Mouse (Mus musculus) spleen, adult 12 weeks (tissue): ENCODE results near the gene C2cd4a.

Experiments used
- DNase-seq: peaks from one replicate; pipeline ENCODE4 v3.0.0; 2022; ENCODE audit warnings: low spot score

The C2cd4a gene

DNA sequence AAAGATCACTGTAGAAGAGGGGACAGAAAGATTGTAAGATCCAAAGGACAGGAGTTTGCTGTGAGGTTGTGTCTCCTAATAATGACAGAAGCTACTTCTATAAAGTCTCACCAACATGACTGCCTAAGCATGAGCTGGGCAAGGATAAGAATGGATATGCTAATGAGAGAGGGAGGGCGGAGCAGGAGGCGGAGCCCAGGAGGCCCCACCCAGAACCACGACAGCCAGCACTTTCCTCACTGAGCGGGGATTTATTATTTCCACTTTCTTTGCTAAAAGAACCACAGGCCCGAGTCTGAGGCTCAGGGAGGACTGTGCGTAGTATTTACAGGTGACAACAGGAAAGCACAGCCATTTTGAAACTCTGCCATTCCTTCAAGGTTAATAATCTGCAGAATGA is 44.5 kb downstream of the C2cd4a start:
- DNase-seq, result no peak

DNA sequence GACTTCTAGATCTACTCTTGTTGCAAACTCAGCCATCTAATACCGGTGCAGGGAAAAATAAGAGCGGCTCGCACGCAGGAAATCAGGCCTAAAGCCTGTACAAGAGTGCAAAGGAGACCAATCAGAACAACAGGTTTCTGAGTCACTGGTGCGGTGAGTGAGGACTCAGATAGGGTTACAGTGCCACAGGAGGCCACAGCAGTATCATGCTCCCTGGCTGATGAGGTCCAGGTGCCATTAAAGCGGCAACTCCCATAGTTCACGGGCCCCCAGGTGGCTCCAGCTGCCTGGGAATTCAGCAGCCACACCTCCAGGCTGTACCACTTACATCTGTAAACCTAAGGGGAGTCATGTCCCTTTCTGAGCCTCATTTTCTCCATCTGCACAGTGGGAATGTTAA is 45.8 kb downstream of the C2cd4a start:
- DNase-seq, result no peak

DNA sequence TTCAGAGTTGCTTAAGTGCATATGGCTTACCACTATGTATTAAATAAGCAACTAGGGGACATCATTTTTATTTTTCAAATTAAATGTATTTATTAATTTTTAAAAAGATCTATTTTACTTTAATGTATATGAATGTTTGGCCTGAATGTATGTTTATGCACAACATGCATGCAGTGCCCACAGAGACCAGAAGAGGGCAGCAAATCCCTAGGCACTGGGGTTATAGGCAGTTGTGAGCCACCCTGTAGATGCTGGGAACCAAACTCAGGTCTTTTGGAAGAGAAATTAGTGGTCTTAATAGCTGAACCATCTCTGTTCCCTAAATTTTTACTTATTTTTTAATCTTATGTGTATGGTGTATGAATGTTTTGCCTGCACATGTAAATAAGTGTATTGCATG is 48.2 kb downstream of the C2cd4a start:
- DNase-seq, result no peak

DNA sequence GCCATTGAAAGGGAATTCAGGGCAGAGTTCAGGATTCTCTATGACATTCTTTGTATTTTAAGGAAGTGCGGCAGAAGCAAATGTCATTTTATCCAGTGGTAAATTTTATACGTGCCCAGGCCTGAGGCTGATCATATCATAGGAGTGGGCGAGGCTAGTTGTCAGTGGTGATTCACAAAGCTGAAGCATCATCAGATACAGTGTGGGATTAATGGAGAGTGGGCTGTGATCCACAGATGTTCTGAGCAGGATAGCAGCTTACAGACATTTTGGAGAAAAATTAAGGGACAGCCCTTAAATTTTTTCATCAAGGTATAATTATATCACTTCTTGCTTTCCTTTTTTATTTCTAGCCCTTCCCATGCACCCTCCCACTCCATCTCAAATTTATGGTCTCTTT is 48.7 kb downstream of the C2cd4a start:
- no peak for DNase-seq

DNA sequence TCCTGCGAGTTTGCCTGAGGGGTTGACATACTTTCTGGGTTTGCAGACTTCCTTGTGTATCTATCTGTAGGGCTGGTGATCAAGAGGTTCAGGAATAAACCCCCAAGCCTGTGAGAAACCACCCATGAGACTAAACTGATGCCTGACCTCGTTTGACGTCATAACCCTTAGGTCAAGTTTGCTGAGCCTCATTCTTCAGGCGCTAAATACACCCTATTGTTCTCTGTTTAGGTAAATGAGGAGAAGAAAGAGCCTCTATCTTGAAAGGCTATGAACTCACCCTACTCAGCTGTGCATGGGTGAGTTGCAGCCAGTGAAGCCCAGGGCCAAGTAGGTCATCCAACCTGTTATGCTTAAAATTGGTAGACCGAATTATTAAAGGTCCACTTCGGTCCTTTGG is 49.3 kb downstream of the C2cd4a start:
- no peak for DNase-seq
